Mouse (Mus musculus): ENCODE measurements around the gene Pik3ap1.

DNA sequence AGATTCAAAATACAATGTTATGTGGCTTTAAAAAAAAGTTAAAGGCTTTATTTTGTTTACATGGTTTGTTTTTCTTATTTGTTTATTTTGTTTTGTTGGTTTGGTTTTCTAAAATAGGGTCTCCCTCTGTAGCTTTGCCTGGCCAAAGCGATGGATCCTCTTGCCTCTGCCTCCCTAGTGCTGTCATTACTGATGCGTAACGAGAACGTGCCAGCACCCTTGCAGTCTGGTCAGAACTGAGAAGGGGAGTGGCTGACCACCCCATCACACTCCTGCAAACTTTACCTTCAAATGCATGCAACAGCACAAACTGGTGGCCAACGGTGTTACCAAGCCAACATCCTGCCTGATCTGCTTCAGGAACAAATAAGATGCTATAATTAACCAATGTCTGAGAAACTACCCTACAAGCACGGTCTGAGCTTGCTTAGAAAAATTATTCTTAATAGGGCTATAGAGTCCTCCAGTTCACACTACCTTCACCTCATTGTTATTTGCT is 42.3 kb downstream of the Pik3ap1 start:
- no peak for TF ChIP-seq TAL1 (IDR thresholded peaks at IDR 0.05; ENCODE audit: low read length)
- no peak for TF ChIP-seq GATA1 (IDR thresholded peaks at IDR 0.05; ENCODE audit: low read length)

Data from erythroblast, embryonic 14.5 days (primary cell).